Mouse (Mus musculus) limb, embryonic 14.5 days (tissue): ENCODE results near the gene Rpl27. TPM values are rescaled to one million over a fixed set of nuclear protein-coding genes. Genes with fewer than 3 reads are reported as not detected.
"Not testable (repeated sequence)": the region's sequence is repeated elsewhere in the genome, so short reads cannot be mapped to it uniquely, and the experiment has no call there.

Experiments used
- ATAC-seq: fragments of 200-750 bp; cut with Nextera tagmentation; 2 replicates; pipeline ENCODE4 v1.8.0; 2017; ENCODE audit warnings: low read depth, moderate number of reproducible peaks, moderate TSS enrichment; ENCODE audit not compliant: low FRiP score
- DNase-seq: peaks from one replicate; pipeline ENCODE4 v3.0.0-alpha.2; 2015; ENCODE audit warnings: low spot score
- H3K27ac ChIP-seq: fragments of 300-500 bp; sonication (generic); replicated peaks from 2 replicates; pipeline ENCODE4 v1.5.1; 2014; ENCODE audit warnings: low read depth, mild to moderate bottlenecking, low read length, moderate library complexity, mixed read lengths
- H3K27me3 ChIP-seq: fragments of 300-500 bp; sonication (generic); 2 replicates; pipeline ENCODE4 v1.6.1; 2014; ENCODE audit warnings: low read length, mixed read lengths; ENCODE audit not compliant: control insufficient read depth, insufficient read depth
- H3K36me3 ChIP-seq: fragments of 300-500 bp; sonication (generic); 2 replicates; pipeline ENCODE4 v1.6.1; 2014; ENCODE audit warnings: mild to moderate bottlenecking, low read length, moderate library complexity, mixed read lengths; ENCODE audit not compliant: control insufficient read depth, insufficient read depth
- H3K4me1 ChIP-seq: fragments of 300-500 bp; sonication (generic); 2 replicates; pipeline ENCODE4 v1.6.1; 2014; ENCODE audit warnings: antibody characterized with exemption, low read length, mixed read lengths; ENCODE audit not compliant: control insufficient read depth, insufficient read depth
- H3K4me2 ChIP-seq: fragments of 300-500 bp; sonication (generic); replicated peaks from 2 replicates; pipeline ENCODE4 v1.6.1; 2014; ENCODE audit warnings: low read depth, mild to moderate bottlenecking, low read length, moderate library complexity; ENCODE audit not compliant: severe bottlenecking
- H3K4me3 ChIP-seq: fragments of 300-500 bp; sonication (generic); replicated peaks from 2 replicates; pipeline ENCODE4 v1.5.1; 2014; ENCODE audit warnings: low read length
- H3K9ac ChIP-seq: fragments of 300-500 bp; sonication (generic); 2 replicates; pipeline ENCODE4 v1.6.1; 2014; ENCODE audit warnings: mild to moderate bottlenecking, low read depth, low read length, moderate library complexity; ENCODE audit not compliant: severe bottlenecking
- H3K9me3 ChIP-seq: fragments of 300-500 bp; sonication (generic); 2 replicates; pipeline ENCODE4 v1.6.1; 2016; ENCODE audit warnings: low read length; ENCODE audit not compliant: control insufficient read depth
- POLR2A ChIP-seq: fragments of 200-500 bp; IDR thresholded peaks from 2 replicates; pipeline ENCODE4 v1.8.0; 2012; ENCODE audit warnings: inconsistent platforms, mild to moderate bottlenecking, moderate library complexity, borderline replicate concordance; ENCODE audit not compliant: insufficient read depth, insufficient read length; ENCODE audit errors: extremely low read depth
- WGBS: fragments of 180-500 bp; shearing (Covaris S2); extraction: QIAGEN DNeasy Blood & Tissue Kit; methylation state at CpG from one replicate; pipeline ENCODE4 v1.1.7; 2014; 5-methylcytosine and 5-hydroxymethylcytosine counted together
- polyA plus RNA-seq, 2 experiments: library from polyadenylated mRNA; depleted of rRNA in 1 of 2; stranded (reverse) in 1 of 2; unstranded in 1 of 2; fragments of >200 nt; fragmentation: Nextera tagmentation in 1 of 2; extraction: Ambion mirVana in 1 of 2; gene quantifications; 2 replicates each; pipeline versions ENCODE4 v1.2.1 to v1.2.3; 2012 to 2014

Gene Rpl27
- polyA plus RNA-seq, 2 experiments = 422 to 1,303 TPM

DNA sequence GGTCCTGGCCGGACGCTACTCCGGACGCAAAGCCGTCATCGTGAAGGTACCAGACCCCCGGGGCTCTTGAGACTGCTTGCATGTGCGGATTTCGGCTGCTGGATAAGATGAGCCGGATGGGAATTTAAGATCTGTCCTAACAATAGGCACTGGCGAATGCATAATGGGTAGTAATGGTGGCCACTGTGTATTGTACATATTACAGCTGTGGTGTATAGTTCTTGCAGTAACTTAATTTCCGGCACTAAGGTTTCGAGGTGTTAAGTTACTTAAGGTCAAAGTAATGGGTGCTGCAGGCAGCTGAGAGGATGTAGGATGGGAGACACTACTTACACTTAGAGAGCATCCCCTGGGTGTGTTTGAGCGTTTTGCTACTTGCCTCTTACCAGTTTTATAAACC, 662 bp downstream of the Rpl27 start:
- peak overlapping the region; percentile 81 for H3K4me3 ChIP-seq
- no peaks in the 10 kb centered on the region for H3K27me3 ChIP-seq
- ATAC-seq (no peak), DNase-seq (no peak)
- H3K9me3 ChIP-seq = no peaks in the 10 kb centered on the region
- WGBS = 2% methylated on average over 14 of the region's 14 CpGs
- peak overlapping the region; percentile 97 for H3K9ac ChIP-seq
- H3K36me3 ChIP-seq = peaks cover 29% of the 10 kb centered on the region
- peak overlapping the region; percentile 95 for H3K27ac ChIP-seq
- TF ChIP-seq POLR2A = no peak
- H3K4me2 ChIP-seq = peak overlapping the region; percentile 82
- H3K4me1 ChIP-seq = peaks cover 8% of the 10 kb centered on the region

DNA sequence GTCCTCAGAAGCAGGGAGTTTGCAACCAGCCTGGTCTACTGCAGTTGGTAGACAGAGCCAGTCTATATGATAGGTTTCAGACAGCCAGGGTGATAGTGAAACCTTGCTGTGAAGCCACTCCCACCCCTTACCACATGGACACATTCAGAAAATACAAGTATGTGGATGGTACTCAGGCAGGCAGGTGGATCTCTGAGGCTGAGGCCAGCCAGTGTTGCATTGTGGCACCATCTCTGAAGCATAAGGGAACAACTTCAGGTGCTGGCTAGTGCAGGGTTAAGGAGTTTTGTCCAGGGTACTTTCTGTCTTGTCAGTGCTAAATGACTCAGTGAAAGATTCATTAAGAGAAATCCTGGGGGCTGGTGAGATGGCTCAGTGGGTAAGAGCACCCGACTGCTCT, 4.2 kb downstream of the Rpl27 start:
- no peak overlapping the region for H3K27ac ChIP-seq
- DNase-seq (no peak), ATAC-seq (no peak)
- no peak overlapping the region for H3K4me3 ChIP-seq
- WGBS = 92% methylated on average over 1 of the region's 1 CpGs
- peaks cover 29% of the 10 kb centered on the region for H3K36me3 ChIP-seq
- H3K4me1 ChIP-seq = peaks cover 8% of the 10 kb centered on the region
- no peak for TF ChIP-seq POLR2A
- H3K4me2 ChIP-seq = no peak overlapping the region
- H3K27me3 ChIP-seq = no peaks in the 10 kb centered on the region
- no peak overlapping the region for H3K9ac ChIP-seq
- no peaks in the 10 kb centered on the region for H3K9me3 ChIP-seq

DNA sequence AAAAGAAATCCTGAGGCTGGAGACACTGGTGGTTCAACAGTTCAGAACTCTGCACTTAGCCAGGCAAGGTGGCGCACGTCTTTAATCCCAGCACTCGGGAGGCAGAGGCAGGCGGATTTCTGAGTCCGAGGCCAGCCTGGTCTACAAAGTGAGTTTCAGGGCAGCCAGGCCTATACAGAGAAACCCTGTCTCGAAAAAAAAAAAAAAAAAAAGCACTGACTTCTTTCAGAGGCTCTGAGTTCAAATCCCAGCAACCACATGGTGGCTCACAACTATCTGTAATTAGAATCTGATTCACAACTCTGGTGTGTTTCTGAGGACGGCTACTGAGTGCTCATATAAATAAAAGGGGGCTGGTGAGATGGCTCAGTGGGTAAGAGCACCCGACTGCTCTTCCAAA, 4.8 kb downstream of the Rpl27 start:
- H3K4me3 ChIP-seq, H3K4me1 ChIP-seq, H3K27me3 ChIP-seq, H3K9ac ChIP-seq, H3K4me2 ChIP-seq, H3K27ac ChIP-seq, H3K9me3 ChIP-seq, DNase-seq, ATAC-seq: not testable (repeated sequence)
- H3K36me3 ChIP-seq = peaks cover 29% of the 10 kb centered on the region
- WGBS = 91% methylated on average over 8 of the region's 8 CpGs

DNA sequence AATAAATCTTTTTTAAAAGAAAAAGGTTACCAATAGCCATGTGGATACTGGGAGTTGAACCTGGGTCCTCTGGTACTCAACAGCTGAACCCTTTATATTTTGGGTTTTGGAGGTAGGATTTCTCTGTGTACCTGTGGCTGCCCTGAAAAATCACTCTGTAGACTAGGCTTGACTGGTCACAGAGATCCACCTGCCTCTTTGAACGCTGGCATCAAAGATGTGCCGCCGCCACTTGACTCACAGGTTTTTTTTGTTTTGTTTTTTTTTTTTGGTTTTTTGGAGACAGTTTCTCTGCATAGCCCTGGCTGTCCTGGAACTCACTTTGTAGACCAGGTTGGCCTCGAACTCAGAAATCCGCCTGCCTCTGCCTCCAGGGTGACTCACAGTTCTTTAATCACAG, 5.7 kb downstream of the Rpl27 start:
- H3K27ac ChIP-seq = no peak overlapping the region
- H3K9ac ChIP-seq = no peak overlapping the region
- DNase-seq (no peak), ATAC-seq (no peak)
- 82% methylated on average over 5 of the region's 5 CpGs for WGBS
- peak overlapping the region; percentile 37; the same call in 1 of the 2 replicates for H3K4me2 ChIP-seq
- peaks cover 29% of the 10 kb centered on the region for H3K36me3 ChIP-seq
- no peaks in the 10 kb centered on the region for H3K27me3 ChIP-seq
- no peak for TF ChIP-seq POLR2A
- H3K4me1 ChIP-seq = peaks cover 8% of the 10 kb centered on the region
- H3K9me3 ChIP-seq = no peaks in the 10 kb centered on the region
- H3K4me3 ChIP-seq = no peak overlapping the region

DNA sequence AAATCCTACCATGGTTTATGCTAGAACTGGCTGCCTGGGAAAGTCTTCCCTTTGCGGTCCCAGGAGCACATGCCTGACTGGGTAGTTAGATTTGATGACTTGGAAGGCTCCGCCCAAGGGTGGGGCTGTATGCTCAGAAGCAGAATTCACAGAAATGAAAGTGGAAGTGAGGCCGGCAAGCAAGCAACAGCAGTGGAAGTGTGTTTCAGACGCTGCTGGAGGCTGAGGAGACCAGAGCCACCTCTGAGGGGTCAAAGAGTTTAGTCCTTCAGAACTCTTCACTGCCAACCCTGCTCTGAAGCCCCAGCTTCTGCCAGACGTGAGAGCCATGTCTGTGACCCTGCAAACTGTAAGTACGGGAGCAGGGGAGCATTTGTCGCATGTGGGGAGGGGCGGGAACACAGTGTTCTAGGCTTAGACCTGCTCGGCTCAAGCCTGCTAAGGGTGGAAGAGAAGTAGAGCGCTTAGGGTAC, 6.2 kb downstream of the Rpl27 start, which contains the start of gene Ifi35:
Ifi35 (plus strand) TSS at position 134 of the 473 bp plus-strand sequence.
- Histone ChIP-seq H3K9me3 (no peaks in the 10 kb centered on the region), H3K4me3 (peak within 1 kb of the TSS; percentile 33), H3K4me1 (peaks cover 5% of the 10 kb centered on the region), H3K9ac (peak within 1 kb of the TSS; percentile 44), H3K27me3 (no peaks in the 10 kb centered on the region), H3K4me2 (peak within 1 kb of the TSS; percentile 37), H3K36me3 (peaks cover 26% of the 10 kb centered on the region), H3K27ac (no peak within 1 kb of the TSS)
- peak; percentile 56 for ATAC-seq
- TF ChIP-seq POLR2A = 0 out of 2 replicates have a peak, but pooled peaks have one; percentile 9
- DNase-seq = peak; percentile 82
- 18% methylated on average over 10 of the region's 10 CpGs for WGBS

DNA sequence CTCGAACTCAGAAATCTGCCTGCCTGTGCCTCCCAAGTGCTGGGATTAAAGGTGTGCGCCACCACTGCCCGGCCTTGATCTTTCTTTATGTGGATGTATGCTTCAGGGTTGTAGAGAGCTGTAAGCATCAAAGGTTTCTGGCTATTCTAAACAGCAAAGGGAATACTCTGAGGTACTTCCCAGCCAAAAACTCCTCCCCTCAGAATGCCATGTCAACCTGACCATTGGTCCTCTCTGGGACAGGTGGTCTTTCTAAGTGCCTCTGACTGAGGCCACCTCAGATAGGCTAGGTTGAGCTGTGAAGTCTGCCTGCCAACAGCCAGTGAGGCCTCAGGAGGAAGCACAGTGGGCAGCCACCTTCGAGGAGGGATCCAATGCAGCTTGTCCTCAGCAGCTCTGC, 6.8 kb downstream of the Rpl27 start:
- DNase-seq = no peak
- no peaks in the 10 kb centered on the region for H3K27me3 ChIP-seq
- peaks cover 21% of the 10 kb centered on the region for H3K36me3 ChIP-seq
- H3K27ac ChIP-seq = no peak overlapping the region
- ATAC-seq = no peak
- H3K4me3 ChIP-seq = peak overlapping the region; percentile 33; the same call in 1 of the 2 replicates
- no peaks in the 10 kb centered on the region for H3K9me3 ChIP-seq
- H3K4me2 ChIP-seq = peak overlapping the region; percentile 37
- H3K4me1 ChIP-seq = no peaks in the 10 kb centered on the region; the same call in 1 of the 2 replicates
- H3K9ac ChIP-seq = no peak overlapping the region
- 84% methylated on average over 4 of the region's 4 CpGs for whole genome bisulfite sequencing
- no peak for TF ChIP-seq POLR2A

DNA sequence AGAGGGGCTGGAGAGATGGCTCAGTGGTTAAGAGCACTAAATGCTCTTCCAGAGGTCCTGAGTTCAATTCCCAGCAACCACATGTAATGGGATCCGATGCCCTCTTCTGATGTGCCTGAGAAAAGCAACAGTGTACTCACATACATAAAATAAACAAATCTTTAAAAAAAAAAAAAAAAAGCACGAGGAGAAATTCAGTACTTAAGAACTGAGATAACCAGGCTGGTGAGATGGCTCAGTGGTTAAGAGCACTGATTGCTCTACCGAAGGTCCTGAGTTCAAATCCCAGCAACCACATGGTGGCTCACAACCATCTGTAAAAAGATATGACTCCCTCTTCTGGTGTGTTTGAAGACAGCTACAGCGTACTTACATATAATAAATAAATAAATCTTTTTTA, 7.5 kb downstream of the Rpl27 start:
- 89% methylated on average over 4 of the region's 4 CpGs for WGBS

More for the DNA sequence above, 7.5 kb downstream of the Rpl27 start:
- not testable (repeated sequence) for H3K9ac ChIP-seq, H3K27ac ChIP-seq, H3K9me3 ChIP-seq, DNase-seq, ATAC-seq, H3K4me1 ChIP-seq, H3K4me3 ChIP-seq, H3K27me3 ChIP-seq, H3K4me2 ChIP-seq
- peaks cover 14% of the 10 kb centered on the region for H3K36me3 ChIP-seq
